Mouse (Mus musculus) left cerebral cortex, postnatal 4 days (tissue): ENCODE measurements around the gene Ptpn3. TPM values are rescaled to one million over a fixed set of nuclear protein-coding genes. Genes with fewer than 3 reads are reported as not detected.
A peak's percentile ranks its signal among the peaks of the same experiment; 100 is the strongest.

ENCODE experiments used
- DNase-seq: peaks from one replicate; pipeline ENCODE4 v3.0.0-alpha.2; 2022
- intact Hi-C: fragments of 180-260 bp; cut with DNase I; formaldehyde crosslinking; loops from one replicate; pipeline ENCODE4 v1.15.1; 2025
- total RNA-seq, 2 experiments: library from RNA; stranded (reverse); gene quantifications; 2 replicates each; pipeline ENCODE4 v1.2.3; 2021

The Ptpn3 gene
- 10 to 100 TPM in 1 of 2 experiments, 1 to 10 TPM in 1; 9.6 to 12.1 TPM for total RNA-seq

GRCm38 (mm10) chr4:57301410-57302313 is at the start of gene Ptpn3:
Gene Ptpn3, minus strand, starts transcription at chr4:57301837.
- intact Hi-C loops = no loop called here
- DNase-seq = peak; percentile 62

- intact Hi-C loops = no loop called here
- DNase-seq = no peak
Observed at GRCm38 (mm10) chr4:57350541-57350940, 48.9 kb upstream of the Ptpn3 start.

GRCm38 (mm10) chr4:57343996-57344395 is 42.4 kb upstream of the Ptpn3 start:
- intact Hi-C loops = no loop called here
- DNase-seq = no peak

GRCm38 (mm10) chr4:57338923-57339322 is 37.3 kb upstream of the Ptpn3 start:
- no peak for DNase-seq
- intact Hi-C loops = no loop called here

- DNase-seq = no peak
- intact Hi-C loops = no loop called here
Observed at GRCm38 (mm10) chr4:57338061-57338460, 36.4 kb upstream of the Ptpn3 start.

- no peak for DNase-seq
- intact Hi-C loops = no loop called here
Observed at GRCm38 (mm10) chr4:57335000-57335666, 33.5 kb upstream of the Ptpn3 start.

GRCm38 (mm10) chr4:57333926-57334548 is 32.4 kb upstream of the Ptpn3 start:
- no peak for DNase-seq
- intact Hi-C loops = no loop called here

- DNase-seq = no peak
- intact Hi-C loops = no loop called here
Observed at GRCm38 (mm10) chr4:57332511-57332910, 30.9 kb upstream of the Ptpn3 start.

- intact Hi-C loops = no loop called here
- peak; percentile 57 for DNase-seq
Observed at GRCm38 (mm10) chr4:57320606-57321327, 19.1 kb upstream of the Ptpn3 start.

GRCm38 (mm10) chr4:57318525-57319212 is 17.0 kb upstream of the Ptpn3 start:
- intact Hi-C loops = no loop called here
- peak; percentile 57 for DNase-seq

- no peak for DNase-seq
- intact Hi-C loops = no loop called here
Observed at GRCm38 (mm10) chr4:57312256-57313166, 10.9 kb upstream of the Ptpn3 start.

- no peak for DNase-seq
- intact Hi-C loops = no loop called here
Observed at GRCm38 (mm10) chr4:57311750-57312149, 10.1 kb upstream of the Ptpn3 start.

GRCm38 (mm10) chr4:57308214-57309000 is 6.8 kb upstream of the Ptpn3 start:
- intact Hi-C loops = no loop called here
- DNase-seq = peak; percentile 21

GRCm38 (mm10) chr4:57307747-57308146 is 6.1 kb upstream of the Ptpn3 start:
- intact Hi-C loops = no loop called here
- DNase-seq = no peak

- intact Hi-C loops = no loop called here
- no peak for DNase-seq
Observed at GRCm38 (mm10) chr4:57306260-57306659, 4.6 kb upstream of the Ptpn3 start.

GRCm38 (mm10) chr4:57305644-57306043 is 4.0 kb upstream of the Ptpn3 start:
- intact Hi-C loops = no loop called here

GRCm38 (mm10) chr4:57300469-57301409 is 898 bp downstream of the Ptpn3 start:
- intact Hi-C loops = no loop called here
- DNase-seq = peak; percentile 18

More at GRCm38 (mm10) chr4:57305644-57306043, 4.0 kb upstream of the Ptpn3 start:
- no peak for DNase-seq
